ENCODE assay signal across 21 mouse cellular contexts in genomic region chr19:53872994-53873713, GRCm38 (mm10).
"Had no signal": no experiment of that assay in that cellular context is flagged by ENCODE, and none has a peak within 500 bp of the region (broad histone marks: within the 10 kb centered on the region; RNA-seq: fewer than 3 reads in every experiment).

No protein-coding gene starts in this region.

- H3K36me3 ChIP-seq: liver, embryonic 15.5 days; lung, embryonic 15.5 days; midbrain, embryonic 13.5 days; midbrain, embryonic 15.5 days; neural tube, embryonic 12.5 days; stomach, embryonic 15.5 days had no signal

- H3K9me3 ChIP-seq: liver, embryonic 15.5 days; lung, embryonic 15.5 days; megakaryocyte, embryonic 14.5 days; midbrain, embryonic 13.5 days; midbrain, embryonic 15.5 days; neural tube, embryonic 12.5 days; stomach, embryonic 15.5 days had no signal

- H3K4me2 ChIP-seq: liver, embryonic 15.5 days; lung, embryonic 15.5 days; midbrain, embryonic 11.5 days; midbrain, embryonic 13.5 days; midbrain, embryonic 15.5 days; neural tube, embryonic 12.5 days; stomach, embryonic 15.5 days had no signal

- H3K4me3 ChIP-seq: liver, embryonic 15.5 days; lung, embryonic 15.5 days; megakaryocyte, embryonic 14.5 days; midbrain, embryonic 13.5 days; midbrain, embryonic 15.5 days; neural tube, embryonic 12.5 days; stomach, embryonic 15.5 days had no signal

- H3K9ac ChIP-seq: liver, embryonic 15.5 days; liver, postnatal 0 days; lung, embryonic 15.5 days; midbrain, embryonic 13.5 days; midbrain, embryonic 15.5 days; neural tube, embryonic 12.5 days; stomach, embryonic 15.5 days had no signal

- H3K27ac ChIP-seq: liver, embryonic 15.5 days; lung, embryonic 15.5 days; macrophage; midbrain, embryonic 13.5 days; midbrain, embryonic 15.5 days; neural tube, embryonic 12.5 days; stomach, embryonic 15.5 days had no signal

- H3K4me1 ChIP-seq: lung, embryonic 15.5 days; neural tube, embryonic 12.5 days had no signal

- ATAC-seq: liver, postnatal 0 days; lung, postnatal 0 days; midbrain, embryonic 13.5 days; midbrain, embryonic 15.5 days had no signal

- DNase-seq: liver, postnatal 0 days; lung, adult 2 months; lung, postnatal 14 days; lung, postnatal 36 days; retina, postnatal 1 day; right cerebral cortex, adult 18-20 months; right cerebral cortex, postnatal 25 days; right cerebral cortex, postnatal 4 days; thymus, adult 18-20 months; thymus, postnatal 14 days; thymus, postnatal 36 days had no signal

- H3K27me3 ChIP-seq: liver, embryonic 15.5 days; lung, embryonic 15.5 days; megakaryocyte, embryonic 14.5 days; midbrain, embryonic 15.5 days; neural tube, embryonic 12.5 days; stomach, embryonic 15.5 days had no signal
